Mouse (Mus musculus) layer of hippocampus, postnatal 25 days (tissue): ENCODE results near the gene Krtap19-9b. TPM values are rescaled to one million over a fixed set of nuclear protein-coding genes. Genes with fewer than 3 reads are reported as not detected.

ENCODE experiments used
- DNase-seq, 2 experiments: peaks; one replicate each; pipeline ENCODE4 v3.0.0; 2022; ENCODE audit warnings: mixed read lengths in 2 of 2, low spot score in 1 of 2; ENCODE audit errors: extremely low spot score in 1 of 2
- total RNA-seq, 2 experiments: library from RNA; stranded (reverse); gene quantifications; 2 replicates each; pipeline ENCODE4 v1.2.3; 2021

Gene Krtap19-9b
- total RNA-seq = not detected

DNA sequence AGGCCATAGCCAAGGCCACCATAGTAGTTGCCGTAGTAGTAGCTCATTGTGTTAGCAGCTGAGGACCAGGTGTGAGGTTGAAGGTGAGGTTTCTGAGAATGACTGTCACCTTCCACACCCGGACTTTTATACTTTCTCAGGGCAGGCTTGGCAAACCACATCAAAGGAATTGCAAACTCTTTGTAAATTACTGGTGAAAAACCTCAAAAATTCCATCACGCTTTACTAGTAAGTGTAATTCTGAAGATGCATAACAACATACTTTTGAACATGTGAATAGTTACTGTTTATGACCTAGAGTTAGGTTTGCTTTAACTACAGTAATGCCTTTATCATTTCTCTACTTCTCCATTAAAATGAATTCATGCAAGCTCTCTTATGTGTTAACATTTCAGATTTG lies at the start of gene Krtap19-9b:
Krtap19-9b (minus strand) TSS at position 101 of the 400 bp plus-strand sequence.
- DNase-seq = no peak

DNA sequence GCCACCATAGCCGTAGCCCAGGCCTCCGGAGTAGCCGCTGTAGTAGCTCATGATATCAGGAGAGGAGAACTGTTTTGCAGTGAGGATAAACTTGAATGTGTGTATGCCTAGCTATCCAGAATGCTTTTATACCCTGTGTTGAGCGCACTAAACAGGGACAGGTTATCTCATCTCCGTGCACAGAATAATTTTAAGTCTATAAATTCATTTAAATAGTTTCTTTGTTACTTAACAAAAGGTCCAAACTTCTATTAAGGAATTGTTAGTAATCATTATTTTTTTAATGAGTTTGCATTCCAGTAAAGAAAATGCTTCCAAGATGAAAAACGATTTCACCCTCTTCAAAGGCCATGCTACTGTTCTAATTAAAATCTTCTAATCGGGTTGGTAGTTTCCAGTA lies 30.7 kb upstream of the Krtap19-9b start, which contains the start of gene Krtap16-3:
Krtap16-3 (minus strand) TSS at position 101 of the 400 bp plus-strand sequence.
- DNase-seq = no peak

DNA sequence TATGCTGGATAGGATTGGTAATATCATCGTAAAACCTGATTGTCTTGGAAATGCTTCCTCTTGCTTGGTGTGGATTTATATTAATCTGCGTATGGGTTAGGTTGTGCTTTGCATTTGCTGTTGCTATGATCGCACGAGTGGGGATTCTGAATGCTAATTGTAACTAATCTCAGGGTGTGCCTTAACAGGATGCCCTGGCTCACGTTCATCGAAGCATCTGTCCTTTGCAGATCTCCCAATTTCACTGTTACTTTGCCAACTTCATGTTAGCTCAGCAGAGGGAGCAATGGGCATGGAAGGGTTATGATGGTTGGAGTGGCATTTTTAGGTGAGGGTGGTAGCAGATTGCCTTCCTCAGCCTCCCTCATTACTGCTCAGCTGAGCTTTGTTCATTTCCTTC lies 9.0 kb upstream of the Krtap19-9b start:
- no peak for DNase-seq

DNA sequence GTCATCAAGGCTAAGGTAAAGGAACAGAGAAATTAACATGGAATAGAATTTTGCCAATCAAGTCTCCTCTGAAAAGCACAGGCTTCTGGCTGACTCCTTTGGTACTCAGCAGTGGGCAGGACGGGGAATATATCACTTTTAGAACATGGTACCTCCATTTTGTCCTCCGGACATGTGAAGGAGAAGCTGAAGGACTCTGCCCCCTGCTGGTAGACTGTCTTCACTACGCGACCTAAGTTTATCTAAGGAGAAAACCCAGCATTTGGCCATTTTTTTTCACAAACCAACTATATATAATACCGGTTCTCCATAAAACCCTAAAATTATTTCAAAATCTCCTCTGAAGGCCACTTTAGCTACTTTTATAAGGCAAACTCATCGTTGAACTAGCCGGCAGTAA lies 6.2 kb upstream of the Krtap19-9b start:
- no peak for DNase-seq

DNA sequence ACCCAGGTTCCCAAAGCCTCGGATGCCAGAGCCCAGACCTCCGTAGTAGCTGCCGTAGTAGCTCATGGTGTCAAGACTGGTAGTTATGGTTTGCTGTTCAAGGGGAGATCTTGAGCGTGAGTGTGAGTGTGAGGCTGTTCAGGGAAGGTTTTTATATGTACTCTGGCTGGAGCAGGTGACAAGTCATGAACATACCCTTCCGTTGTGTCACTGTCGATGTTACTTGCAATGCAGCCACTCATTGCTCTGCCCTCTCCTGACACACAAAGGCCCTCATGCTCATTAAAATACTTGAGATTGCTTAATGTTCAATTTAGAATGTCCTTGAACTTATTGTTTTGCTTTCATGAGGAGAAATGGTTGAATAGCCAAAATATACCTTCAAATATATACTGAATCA lies 35.7 kb downstream of the Krtap19-9b start, which contains the start of gene Krtap19-5:
Krtap19-5 (minus strand) TSS at position 101 of the 400 bp plus-strand sequence.
- DNase-seq = no peak

DNA sequence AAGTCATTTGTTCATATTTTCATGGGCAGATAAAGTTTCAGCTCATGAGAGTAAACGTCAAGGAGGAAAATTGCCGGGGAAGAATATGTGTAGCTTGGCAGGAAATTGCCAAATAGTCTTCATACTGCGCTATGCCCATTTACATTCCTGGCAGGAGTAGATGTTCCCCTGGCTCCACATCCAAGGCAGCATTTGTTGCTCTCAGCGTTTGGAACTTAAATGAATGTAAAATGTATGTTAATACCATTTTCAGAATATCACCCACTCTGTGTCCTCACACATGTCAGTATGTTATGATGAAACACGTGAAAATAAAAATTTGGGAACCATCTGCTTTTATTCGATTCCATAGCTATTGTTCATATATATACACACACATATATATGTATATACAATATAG lies 45.2 kb downstream of the Krtap19-9b start:
- no peak for DNase-seq

DNA sequence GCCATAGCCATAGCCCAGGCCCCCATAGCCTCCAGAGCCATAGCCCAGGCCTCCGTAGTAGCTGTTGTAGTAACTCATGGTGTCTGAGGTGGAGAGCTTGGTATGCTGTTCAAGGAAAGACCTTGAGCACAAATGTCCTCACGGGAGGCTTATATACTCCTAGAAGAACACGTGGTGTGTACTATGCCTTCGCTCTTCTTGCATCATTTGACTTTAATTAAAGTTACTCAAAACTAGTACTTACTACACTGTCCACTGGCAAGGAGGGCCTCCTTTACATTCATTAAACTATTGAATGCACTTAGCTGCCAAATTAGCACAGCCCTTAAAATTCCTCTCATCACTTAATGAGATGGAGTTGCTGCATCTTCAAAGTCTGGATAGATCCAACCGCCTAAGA lies 47.1 kb downstream of the Krtap19-9b start, which contains the start of gene Krtap19-4:
Krtap19-4 (minus strand) TSS at position 101 of the 400 bp plus-strand sequence.
- DNase-seq = no peak

Other genes with a start within 250 kb of the Krtap19-9b start
- not detected for gene 2310061N02Rik, start 224.3 kb downstream of the Krtap19-9b start, total RNA-seq
- not detected for gene Krtap13-1, start 203.4 kb downstream of the Krtap19-9b start, total RNA-seq
- not detected for gene Krtap13, start 180.6 kb downstream of the Krtap19-9b start, total RNA-seq
- not detected for gene 2310034C09Rik, start 173.4 kb downstream of the Krtap19-9b start, total RNA-seq
- gene 2310057N15Rik, start 158.1 kb downstream of the Krtap19-9b start, total RNA-seq = not detected
- not detected for gene Gm5965, start 154.4 kb downstream of the Krtap19-9b start, total RNA-seq
- not detected for gene Gm20741, start 120.0 kb downstream of the Krtap19-9b start, total RNA-seq
- not detected for gene Krtap15, start 112.0 kb downstream of the Krtap19-9b start, total RNA-seq
- not detected for gene Krtap14, start 106.1 kb downstream of the Krtap19-9b start, total RNA-seq
- gene Krtap19-1, start 62.9 kb downstream of the Krtap19-9b start, total RNA-seq = not detected
- not detected for gene Krtap19-2, start 58.0 kb downstream of the Krtap19-9b start, total RNA-seq
- not detected for gene Krtap19-3, start 54.2 kb downstream of the Krtap19-9b start, total RNA-seq
- gene Krtap19-4, start 47.2 kb downstream of the Krtap19-9b start, total RNA-seq = not detected
- gene Krtap19-5, start 35.8 kb downstream of the Krtap19-9b start, total RNA-seq = not detected
- not detected for gene Krtap16-3, start 30.6 kb upstream of the Krtap19-9b start, total RNA-seq
- gene Krtap22-2, start 78.5 kb upstream of the Krtap19-9b start, total RNA-seq = not detected
- gene Gm10229, start 83.0 kb upstream of the Krtap19-9b start, total RNA-seq = not detected
- gene Krtap6-1, start 99.4 kb upstream of the Krtap19-9b start, total RNA-seq = not detected
- not detected for gene Gm10228, start 109.2 kb upstream of the Krtap19-9b start, total RNA-seq
- gene Krtap6-5, start 115.6 kb upstream of the Krtap19-9b start, total RNA-seq = not detected
- gene 1110025L11Rik, start 131.7 kb upstream of the Krtap19-9b start, total RNA-seq = not detected
- gene Krtap6-3, start 151.8 kb upstream of the Krtap19-9b start, total RNA-seq = not detected
- not detected for gene Gm6358, start 208.6 kb upstream of the Krtap19-9b start, total RNA-seq
- gene Gm10061, start 218.8 kb upstream of the Krtap19-9b start, total RNA-seq = not detected
- not detected for gene Gm9789, start 225.7 kb upstream of the Krtap19-9b start, total RNA-seq
- gene Gm7735, start 237.2 kb upstream of the Krtap19-9b start, total RNA-seq = not detected
- gene 1110057P08Rik, start 242.5 kb upstream of the Krtap19-9b start, total RNA-seq = not detected